Mouse (Mus musculus) kidney, embryonic 16.5 days (tissue): ENCODE results near the gene Ssbp3. TPM values are rescaled to one million over a fixed set of nuclear protein-coding genes. Genes with fewer than 3 reads are reported as not detected.

Experiments used
- ATAC-seq: fragments of 200-750 bp; cut with Nextera tagmentation; 2 replicates; pipeline ENCODE4 v1.8.0; 2017; ENCODE audit warnings: moderate TSS enrichment; ENCODE audit not compliant: low FRiP score, low TSS enrichment
- H3K27ac ChIP-seq: fragments of 300-500 bp; sonication (generic); 2 replicates; pipeline ENCODE4 v1.5.1; 2014; ENCODE audit warnings: low read length
- H3K27me3 ChIP-seq: fragments of 300-500 bp; sonication (generic); 2 replicates; pipeline ENCODE4 v1.6.1; 2014; ENCODE audit warnings: low read length, control low read depth, mixed read lengths; ENCODE audit not compliant: insufficient read depth
- H3K36me3 ChIP-seq: fragments of 300-500 bp; sonication (generic); 2 replicates; pipeline ENCODE4 v1.6.1; 2014; ENCODE audit warnings: low read length, control low read depth, mixed read lengths; ENCODE audit not compliant: insufficient read depth
- H3K4me1 ChIP-seq: fragments of 300-500 bp; sonication (generic); 2 replicates; pipeline ENCODE4 v1.6.1; 2014; ENCODE audit warnings: low read length, control low read depth, mixed read lengths; ENCODE audit not compliant: insufficient read depth
- H3K4me2 ChIP-seq: fragments of 300-500 bp; sonication (generic); replicated peaks from 2 replicates; pipeline ENCODE4 v1.6.1; 2014; ENCODE audit warnings: low read depth, low read length
- H3K4me3 ChIP-seq: fragments of 300-500 bp; sonication (generic); 2 replicates; pipeline ENCODE4 v1.5.1; 2014; ENCODE audit warnings: mild to moderate bottlenecking, low read length
- H3K9ac ChIP-seq: fragments of 300-500 bp; sonication (generic); replicated peaks from 2 replicates; pipeline ENCODE4 v1.6.1; 2014; ENCODE audit warnings: low read length
- H3K9me3 ChIP-seq: fragments of 300-500 bp; sonication (generic); 2 replicates; pipeline ENCODE4 v1.6.1; 2016; ENCODE audit warnings: low read length, control low read depth
- WGBS: fragments of 180-500 bp; shearing (Covaris S2); extraction: QIAGEN DNeasy Blood & Tissue Kit; methylation state at CpG from one replicate; pipeline ENCODE4 v1.1.7; 2014; 5-methylcytosine and 5-hydroxymethylcytosine counted together
- polyA plus RNA-seq: library from polyadenylated mRNA; unstranded; fragments of >200 nt; fragmentation: Nextera tagmentation; extraction: Ambion mirVana; gene quantifications from 2 replicates; pipeline ENCODE4 v1.2.1, GENCODE M21; 2015

The Ssbp3 gene
- polyA plus RNA-seq, 1 experiment from 2014 or later, result 79.4 TPM

DNA sequence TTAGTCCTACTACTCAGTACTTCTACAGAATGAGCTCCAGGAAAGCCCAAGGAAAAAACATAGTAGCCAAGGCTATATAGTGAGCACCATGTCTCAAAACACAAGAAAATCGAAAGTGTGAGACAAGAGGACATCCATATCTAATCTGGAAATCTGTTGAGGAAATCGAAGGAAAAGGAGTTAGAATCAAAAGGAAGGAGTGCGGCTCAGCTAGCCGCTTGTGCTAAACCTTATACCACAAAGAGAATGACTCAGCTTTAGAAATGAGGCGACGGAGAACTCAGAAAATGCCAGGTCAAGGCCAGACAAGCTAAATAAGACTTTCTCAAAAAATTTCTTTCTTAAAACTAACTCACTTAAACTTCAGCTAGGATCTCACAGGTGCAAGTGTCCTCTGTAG is 131.8 kb downstream of the Ssbp3 start:
- WGBS, result 91% methylated on average over 6 of the region's 6 CpGs
- ATAC-seq, result no peak

DNA sequence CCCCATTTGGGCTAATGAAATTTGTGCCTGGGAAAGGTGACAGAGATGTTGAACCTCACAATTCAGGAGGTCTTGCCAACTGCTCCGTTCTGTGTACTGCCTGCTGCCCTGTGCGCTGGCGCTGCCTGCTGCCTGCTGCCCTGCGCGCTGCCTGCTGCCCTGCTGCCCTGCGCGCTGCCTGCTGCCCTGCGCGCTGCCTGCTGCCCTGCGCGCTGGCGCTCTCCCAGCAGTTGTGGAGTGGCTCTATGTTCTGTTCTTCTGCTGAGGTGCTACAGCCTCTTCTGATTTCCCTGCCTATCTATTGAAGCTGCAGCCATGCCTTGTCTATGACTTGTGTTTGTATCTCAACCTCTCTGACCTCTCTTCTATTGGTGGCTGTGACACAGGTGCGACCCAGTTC is 134.7 kb downstream of the Ssbp3 start:
- H3K4me2 ChIP-seq, result no peak overlapping the region
- no peak for ATAC-seq
- H3K4me3 ChIP-seq, result no peak overlapping the region
- no peak overlapping the region for H3K27ac ChIP-seq
- H3K4me1 ChIP-seq, result no peaks in the 10 kb centered on the region
- peaks cover 52% of the 10 kb centered on the region for H3K36me3 ChIP-seq
- H3K9me3 ChIP-seq, result no peaks in the 10 kb centered on the region
- WGBS, result 98% methylated on average over 13 of the region's 13 CpGs
- H3K27me3 ChIP-seq, result no peaks in the 10 kb centered on the region
- no peak overlapping the region for H3K9ac ChIP-seq

More for the DNA sequence above, 131.8 kb downstream of the Ssbp3 start:
- H3K36me3 ChIP-seq, result peaks cover 56% of the 10 kb centered on the region
- H3K4me1 ChIP-seq, result no peaks in the 10 kb centered on the region
- no peaks in the 10 kb centered on the region for H3K9me3 ChIP-seq
- H3K4me2 ChIP-seq, result no peak overlapping the region
- no peak overlapping the region for H3K4me3 ChIP-seq
- no peak overlapping the region for H3K9ac ChIP-seq
- no peak overlapping the region for H3K27ac ChIP-seq
- no peaks in the 10 kb centered on the region for H3K27me3 ChIP-seq

DNA sequence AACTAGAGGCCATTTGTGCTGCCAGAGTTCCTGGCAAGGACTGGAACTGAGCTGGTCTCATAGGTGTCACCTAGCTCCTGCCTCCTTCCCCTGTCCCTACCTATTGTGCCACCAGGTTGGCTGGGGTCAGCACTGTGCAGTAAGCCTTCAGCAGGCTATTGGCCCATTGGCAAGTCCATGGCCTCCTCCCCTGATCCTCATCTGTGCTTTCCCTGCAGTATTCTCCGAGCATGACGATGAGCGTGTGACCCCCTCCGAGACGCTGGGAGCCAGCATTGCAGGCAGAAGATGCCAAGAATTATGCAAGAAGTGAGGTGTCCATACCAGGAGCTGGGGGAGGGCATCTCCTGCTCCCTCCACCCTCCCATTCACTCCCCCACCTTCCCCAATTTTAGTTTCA is 137.3 kb downstream of the Ssbp3 start:
- Histone ChIP-seq H3K4me1 (no peaks in the 10 kb centered on the region), H3K4me3 (no peak overlapping the region), H3K9ac (no peak overlapping the region), H3K27me3 (no peaks in the 10 kb centered on the region), H3K9me3 (no peaks in the 10 kb centered on the region), H3K4me2 (no peak overlapping the region), H3K36me3 (peaks cover 31% of the 10 kb centered on the region), H3K27ac (no peak overlapping the region)
- no peak for ATAC-seq
- 82% methylated on average over 5 of the region's 5 CpGs for WGBS

DNA sequence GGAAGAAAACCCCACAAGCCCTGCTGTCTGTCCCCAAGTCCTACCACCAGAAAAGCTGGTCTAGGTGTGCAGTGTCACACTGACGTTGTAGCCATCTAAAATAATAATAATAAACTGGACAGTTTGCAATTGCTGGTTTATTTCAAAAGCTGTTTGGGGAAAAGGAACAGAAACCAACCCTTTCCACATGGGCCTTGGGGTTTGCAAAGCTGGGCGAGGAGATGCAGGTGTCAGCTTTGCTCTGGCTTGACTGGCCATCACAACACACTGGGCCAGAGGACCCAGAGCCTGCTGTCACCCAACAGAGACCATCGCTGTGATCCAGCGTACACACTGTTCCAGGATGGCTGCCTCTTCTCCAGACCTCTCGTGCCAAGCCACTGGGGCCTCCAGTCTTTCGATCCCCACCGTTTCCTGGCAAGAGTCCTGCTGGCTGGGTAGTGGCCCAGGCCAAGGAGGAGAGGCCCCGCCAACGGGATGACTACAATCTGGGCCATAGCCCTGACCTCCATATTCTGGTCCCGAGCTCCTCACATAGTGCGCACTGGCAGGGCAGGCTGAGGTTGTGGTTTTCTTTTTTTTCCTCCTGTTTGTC is 138.2 kb downstream of the Ssbp3 start:
- no peak for ATAC-seq
- no peaks in the 10 kb centered on the region for H3K27me3 ChIP-seq
- H3K27ac ChIP-seq, result no peak overlapping the region
- H3K4me3 ChIP-seq, result no peak overlapping the region
- H3K36me3 ChIP-seq, result peaks cover 26% of the 10 kb centered on the region
- 93% methylated on average over 11 of the region's 11 CpGs for WGBS
- no peaks in the 10 kb centered on the region for H3K4me1 ChIP-seq
- H3K9me3 ChIP-seq, result no peaks in the 10 kb centered on the region
- H3K4me2 ChIP-seq, result no peak overlapping the region
- H3K9ac ChIP-seq, result no peak overlapping the region

DNA sequence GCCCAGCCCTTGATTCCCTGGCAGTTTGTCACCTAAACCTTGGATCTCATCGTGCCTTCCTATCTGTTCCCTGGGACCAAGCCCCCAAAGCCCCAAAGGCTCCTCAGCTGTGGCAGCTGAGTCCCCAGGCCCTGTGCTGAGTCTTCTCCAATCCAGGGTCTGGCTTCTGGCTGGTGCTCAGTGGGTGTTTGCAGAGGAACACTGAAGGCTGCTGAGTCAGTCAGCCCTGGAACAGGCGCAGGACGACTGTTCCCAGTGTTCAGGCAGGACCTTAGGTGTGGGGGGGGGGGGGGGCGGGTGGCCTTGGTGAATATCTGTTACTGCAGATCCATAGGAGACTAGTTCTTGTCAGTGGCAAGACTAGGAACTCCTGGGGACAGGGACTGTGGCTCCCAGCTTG is 141.4 kb downstream of the Ssbp3 start:
- Histone ChIP-seq H3K36me3 (peaks cover 23% of the 10 kb centered on the region), H3K27ac (no peak overlapping the region), H3K9ac (no peak overlapping the region), H3K4me3 (no peak overlapping the region), H3K4me2 (no peak overlapping the region), H3K4me1 (no peaks in the 10 kb centered on the region), H3K27me3 (no peaks in the 10 kb centered on the region), H3K9me3 (no peaks in the 10 kb centered on the region)
- 61% methylated on average over 4 of the region's 4 CpGs for WGBS
- no peak for ATAC-seq

DNA sequence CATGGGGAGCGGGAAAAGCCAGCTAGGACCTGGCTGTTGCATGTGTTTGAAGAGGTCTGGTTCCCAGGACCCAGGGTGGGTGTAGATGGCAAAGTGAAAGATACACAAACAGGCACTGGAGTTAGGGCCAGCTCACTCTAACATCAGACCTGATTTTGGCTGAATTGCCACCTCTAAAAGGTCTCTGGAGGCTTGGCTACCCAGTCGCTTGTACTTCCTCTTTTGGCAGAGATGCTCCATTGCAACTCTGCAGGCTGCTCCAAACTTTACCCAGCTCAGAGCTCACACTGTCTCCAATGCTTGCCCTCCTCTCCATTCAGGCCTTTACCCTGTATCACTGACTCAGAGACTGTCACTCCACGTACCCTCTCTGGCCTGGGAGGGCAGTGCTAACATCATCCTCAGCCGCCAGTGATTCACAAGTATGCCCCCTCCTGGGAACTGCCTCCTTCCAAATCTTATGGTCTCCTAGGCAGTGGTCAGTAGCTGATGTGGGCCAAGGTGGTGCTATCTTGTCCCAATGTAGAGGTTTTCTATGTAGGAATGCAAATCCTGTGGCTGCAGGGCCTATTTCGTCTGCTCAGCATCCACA is 142.6 kb downstream of the Ssbp3 start:
- H3K9ac ChIP-seq, result no peak overlapping the region
- no peaks in the 10 kb centered on the region for H3K9me3 ChIP-seq
- H3K4me3 ChIP-seq, result no peak overlapping the region
- ATAC-seq, result no peak
- no peak overlapping the region for H3K27ac ChIP-seq
- H3K36me3 ChIP-seq, result peaks cover 25% of the 10 kb centered on the region
- WGBS, result 53% methylated on average over 5 of the region's 5 CpGs
- H3K4me1 ChIP-seq, result no peaks in the 10 kb centered on the region
- no peak overlapping the region for H3K4me2 ChIP-seq
- H3K27me3 ChIP-seq, result no peaks in the 10 kb centered on the region

DNA sequence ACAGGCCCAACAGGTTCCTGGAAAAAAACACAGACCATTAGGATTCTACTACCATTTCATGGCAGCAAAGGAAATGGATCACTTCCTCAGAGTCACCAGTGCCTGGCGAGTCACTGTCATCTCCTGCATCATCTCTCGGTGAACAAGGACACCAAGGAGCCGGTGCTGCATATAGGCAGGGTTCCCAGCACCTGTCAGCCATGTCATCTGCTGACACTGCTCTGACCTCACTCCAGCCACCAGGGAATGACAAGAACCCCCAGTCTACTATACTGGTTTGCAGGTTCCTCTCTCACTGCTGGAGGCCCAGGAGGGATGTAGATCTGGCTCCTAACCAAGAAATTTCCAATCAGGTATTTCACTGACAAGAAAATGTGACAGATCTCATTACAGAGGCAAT is 145.6 kb downstream of the Ssbp3 start:
- 67% methylated on average over 3 of the region's 3 CpGs for WGBS
- Histone ChIP-seq H3K4me3 (no peak overlapping the region), H3K4me2 (no peak overlapping the region), H3K27me3 (no peaks in the 10 kb centered on the region), H3K36me3 (peaks cover 45% of the 10 kb centered on the region), H3K9me3 (no peaks in the 10 kb centered on the region), H3K4me1 (no peaks in the 10 kb centered on the region), H3K27ac (no peak overlapping the region), H3K9ac (no peak overlapping the region)
- ATAC-seq, result no peak

DNA sequence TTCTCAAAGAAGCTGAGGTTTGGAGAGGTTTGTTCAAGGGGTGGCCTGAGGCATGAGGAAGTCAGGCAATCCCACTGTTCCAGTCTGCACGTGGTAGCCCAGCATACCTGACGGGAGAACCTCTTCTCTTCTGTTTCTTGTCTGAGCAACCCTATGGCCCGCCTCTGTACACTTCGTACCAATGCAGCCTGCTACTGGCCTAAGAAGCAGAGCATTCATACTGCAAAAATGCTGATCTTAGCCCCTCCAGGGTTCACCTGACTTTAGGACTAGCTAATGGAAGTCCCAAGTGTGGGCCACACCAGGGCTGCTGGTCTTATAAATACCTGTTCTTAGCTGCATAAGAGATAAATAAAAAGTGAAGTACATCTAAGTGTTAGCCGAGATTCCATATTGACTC is 147.8 kb downstream of the Ssbp3 start:
- no peak overlapping the region for H3K9ac ChIP-seq
- H3K27ac ChIP-seq, result no peak overlapping the region
- no peaks in the 10 kb centered on the region for H3K27me3 ChIP-seq
- no peak for ATAC-seq
- H3K36me3 ChIP-seq, result peaks cover 63% of the 10 kb centered on the region
- no peak overlapping the region for H3K4me2 ChIP-seq
- WGBS, result 91% methylated on average over 5 of the region's 5 CpGs
- H3K4me1 ChIP-seq, result no peaks in the 10 kb centered on the region
- H3K4me3 ChIP-seq, result no peak overlapping the region
- no peaks in the 10 kb centered on the region for H3K9me3 ChIP-seq

DNA sequence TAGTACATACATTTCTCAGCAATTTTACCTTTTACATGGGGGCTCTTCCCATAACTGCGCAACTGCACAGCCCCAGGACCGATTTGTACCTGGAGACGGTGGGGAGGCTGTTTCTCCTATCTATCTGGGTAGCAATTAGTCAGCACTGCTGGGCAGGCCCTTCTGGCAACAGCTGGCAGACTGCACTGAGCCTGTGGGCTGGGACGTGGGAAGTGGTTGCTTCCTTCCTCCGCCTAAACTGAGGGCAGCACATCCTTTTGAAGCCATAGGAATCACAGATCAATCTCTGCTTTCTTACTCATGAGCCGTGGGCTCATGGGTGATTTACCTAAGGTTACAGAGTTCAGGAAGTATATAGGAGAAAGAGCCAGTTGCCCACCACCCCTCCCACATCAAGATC is 148.3 kb downstream of the Ssbp3 start:
- Histone ChIP-seq H3K27me3 (no peaks in the 10 kb centered on the region), H3K4me3 (no peak overlapping the region), H3K4me2 (no peak overlapping the region), H3K9me3 (no peaks in the 10 kb centered on the region), H3K27ac (no peak overlapping the region), H3K9ac (no peak overlapping the region), H3K36me3 (peaks cover 67% of the 10 kb centered on the region), H3K4me1 (no peaks in the 10 kb centered on the region)
- ATAC-seq, result no peak
- 81% methylated on average over 6 of the region's 6 CpGs for WGBS

DNA sequence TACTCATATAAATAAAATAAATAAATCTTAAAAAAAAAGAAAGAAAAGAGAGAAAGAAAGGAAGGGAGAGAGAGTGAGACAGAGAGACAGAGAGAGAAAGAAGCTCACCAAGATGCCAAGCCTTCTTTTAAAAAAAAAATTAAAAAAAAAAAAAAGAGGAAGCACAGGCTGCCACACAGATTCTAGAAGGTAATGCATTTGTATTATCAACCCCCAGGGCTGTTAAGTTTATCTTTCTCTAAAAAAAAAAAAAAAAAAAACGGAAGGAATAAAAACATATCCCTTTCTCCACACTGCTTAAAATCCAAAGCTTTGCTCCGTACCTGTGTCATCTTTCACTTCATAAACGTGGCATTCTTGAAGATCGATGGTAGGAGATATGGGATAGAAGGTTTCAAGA is 151.1 kb downstream of the Ssbp3 start:
- no peaks in the 10 kb centered on the region for H3K27me3 ChIP-seq
- no peak overlapping the region for H3K4me2 ChIP-seq
- H3K9ac ChIP-seq, result no peak overlapping the region
- peaks cover 9% of the 10 kb centered on the region for H3K4me1 ChIP-seq
- H3K9me3 ChIP-seq, result no peaks in the 10 kb centered on the region
- H3K4me3 ChIP-seq, result no peak overlapping the region
- no peak for ATAC-seq
- H3K36me3 ChIP-seq, result peaks cover 65% of the 10 kb centered on the region
- WGBS, result 88% methylated on average over 4 of the region's 4 CpGs
- no peak overlapping the region for H3K27ac ChIP-seq
